ENCODE assay signal across 24 mouse cellular contexts in genomic region chr6:32348996-32349395, GRCm38 (mm10).
DNase-seq lines count a peak whose midpoint lies in the region; ATAC-seq and TF ChIP-seq lines count a peak whose summit lies in the region.
"Had no signal": no experiment of that assay in that cellular context is flagged by ENCODE, and none has a peak within 500 bp of the region (broad histone marks: within the 10 kb centered on the region; RNA-seq: fewer than 3 reads in every experiment).

No protein-coding gene starts in this region.

- DNase-seq in heart, adult 11 months, result peak; percentile 92
- no peak for DNase-seq in heart, postnatal 4 days
- peak; percentile 43 for DNase-seq in kidney, postnatal 10 days
- no peak for DNase-seq in kidney, adult 18-20 months
- peak; percentile 52 for DNase-seq in lung, postnatal 10 days
- DNase-seq in lung, adult 18-20 months, result no peak
- DNase-seq in lung, postnatal 4 days, result peak; percentile 18 to 73
- no peak for DNase-seq in lung, postnatal 0 days (ENCODE audit: low spot score)
- DNase-seq: adrenal gland, adult 8-10 months; adrenal gland, postnatal 14 days; adrenal gland, postnatal 36 days; B cell, adult 2 months; cerebellum, adult 11-12 months; cerebellum, adult 2 months; cerebellum, adult 9-10 months; cerebellum, postnatal 10 days; cerebellum, postnatal 25 days had no signal

- H3K4me3 ChIP-seq in lung, postnatal 0 days (ENCODE audit: low read depth, low read length), result no peak overlapping the region
- H3K4me3 ChIP-seq: embryonic facial prominence, embryonic 10.5 days; embryonic facial prominence, embryonic 12.5 days; forebrain, embryonic 13.5 days had no signal

- no peaks in the 10 kb centered on the region for H3K27me3 ChIP-seq in lung, postnatal 0 days (replicated peaks; ENCODE audit: insufficient read depth, low read length)
- H3K27me3 ChIP-seq: embryonic facial prominence, embryonic 12.5 days; forebrain, embryonic 13.5 days; Patski had no signal

- no peak for TF ChIP-seq CTCF in lung, postnatal 0 days (IDR thresholded peaks at IDR 0.05)

- H3K9me3 ChIP-seq in lung, postnatal 0 days (ENCODE audit: low read length), result no peaks in the 10 kb centered on the region
- H3K9me3 ChIP-seq: embryonic facial prominence, embryonic 10.5 days; embryonic facial prominence, embryonic 12.5 days; forebrain, embryonic 13.5 days; G1E had no signal

- H3K9ac ChIP-seq in lung, postnatal 0 days (replicated peaks; ENCODE audit: low read depth), result no peak overlapping the region
- H3K9ac ChIP-seq: embryonic facial prominence, embryonic 12.5 days; forebrain, embryonic 13.5 days had no signal

- no peak overlapping the region for H3K4me2 ChIP-seq in lung, postnatal 0 days (replicated peaks; ENCODE audit: low read depth, low read length)
- H3K4me2 ChIP-seq: embryonic facial prominence, embryonic 12.5 days; forebrain, embryonic 13.5 days had no signal

- H3K36me3 ChIP-seq in lung, postnatal 0 days (ENCODE audit: insufficient read depth, low read length), result no peaks in the 10 kb centered on the region
- H3K36me3 ChIP-seq: embryonic facial prominence, embryonic 10.5 days; embryonic facial prominence, embryonic 12.5 days; G1E had no signal

- WGBS in lung, postnatal 0 days, result 68% methylated on average over 2 of the region's 2 CpGs

- no peak for ATAC-seq in lung, postnatal 0 days
- ATAC-seq: activated CD4-positive, CD25-positive, alpha-beta regulatory T cell, adult 4 months; CD4-positive, CD25-positive, alpha-beta regulatory T cell, adult 4 months; forebrain, embryonic 13.5 days; Patski had no signal

- H3K27ac ChIP-seq in lung, postnatal 0 days (ENCODE audit: low read length), result no peak overlapping the region
- H3K27ac ChIP-seq: embryonic facial prominence, embryonic 10.5 days; embryonic facial prominence, embryonic 12.5 days; forebrain, embryonic 13.5 days had no signal

- H3K4me1 ChIP-seq in lung, postnatal 0 days (ENCODE audit: insufficient read depth, low read depth, low read length), result no peaks in the 10 kb centered on the region
- H3K4me1 ChIP-seq: forebrain, embryonic 13.5 days had no signal

- no peak for TF ChIP-seq EP300 in lung, postnatal 0 days (IDR thresholded peaks at IDR 0.05)

Comparison
In these comparisons a context has a peak if more than half of its experiments do, and no peak if none do; other contexts are left out.
1. DNase-seq: peak in heart, adult 11 months (single experiment), kidney, postnatal 10 days (single experiment), lung, postnatal 10 days (single experiment) and lung, postnatal 4 days (2 of 2); none in heart, postnatal 4 days (single experiment), kidney, adult 18-20 months (single experiment), lung, adult 18-20 months (0 of 2) and lung, postnatal 0 days (single experiment).